Mouse (Mus musculus) gastrocnemius, postnatal 25 days (tissue): ENCODE results near the gene Csf2. TPM values are rescaled to one million over a fixed set of nuclear protein-coding genes. Genes with fewer than 3 reads are reported as not detected.
"Not testable (repeated sequence)": the region's sequence is repeated elsewhere in the genome, so short reads cannot be mapped to it uniquely, and the experiment has no call there.

Experiments
- DNase-seq: peaks from one replicate; pipeline ENCODE4 v3.0.0; 2022
- long read RNA-seq, 2 experiments: library from polyadenylated mRNA; stranded (forward); transcript quantifications; one replicate each; pipeline ENCODE4 v2.0.0; 2021
- total RNA-seq, 2 experiments: library from RNA; stranded (reverse); gene quantifications; 1 replicate in 1 of 2; 2 replicates in 1 of 2; pipeline ENCODE4 v1.2.3; 2021

Csf2 gene
- not detected for total RNA-seq
- long read RNA-seq, experiment 1: 0 reads
- long read RNA-seq, experiment 2: 0 reads

DNA sequence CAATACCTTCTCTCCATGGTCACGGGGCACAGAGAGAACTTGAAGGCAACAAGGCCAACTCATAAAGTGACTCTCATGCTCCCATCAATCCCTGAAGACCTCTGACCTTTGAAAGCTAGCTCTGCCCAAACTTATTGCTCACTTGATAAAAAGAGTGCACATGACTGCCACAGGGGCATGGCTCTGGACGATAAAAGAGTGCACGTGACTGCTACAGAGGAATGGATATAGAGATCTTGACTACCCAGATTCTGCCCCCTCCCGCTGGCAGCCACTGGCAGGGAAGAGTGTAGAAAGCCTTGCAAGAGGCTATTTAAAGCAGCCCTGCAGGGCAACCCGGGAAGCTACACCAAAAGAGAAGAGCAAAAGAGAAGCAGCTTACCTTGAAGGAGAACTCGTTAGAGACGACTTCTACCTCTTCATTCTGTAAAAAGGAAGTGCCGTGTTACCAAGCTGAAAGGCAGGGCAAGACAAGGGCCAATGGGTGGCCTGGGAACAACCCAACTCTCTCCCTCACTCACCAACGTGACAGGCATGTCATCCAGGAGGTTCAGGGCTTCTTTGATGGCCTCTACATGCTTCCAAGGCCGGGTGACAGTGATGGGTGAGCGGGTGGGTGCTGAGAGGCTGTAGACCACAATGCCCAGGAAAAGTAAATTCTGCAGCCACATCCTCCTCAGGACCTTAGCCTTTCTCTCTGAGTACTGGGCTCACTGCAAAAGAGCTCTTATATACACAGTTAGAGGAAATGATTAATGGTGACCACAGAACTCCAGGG lies at the start of gene Csf2:
Gene Csf2, minus strand, starts transcription at position 728 of the 778 bp plus-strand sequence.
- DNase-seq: no peak

DNA sequence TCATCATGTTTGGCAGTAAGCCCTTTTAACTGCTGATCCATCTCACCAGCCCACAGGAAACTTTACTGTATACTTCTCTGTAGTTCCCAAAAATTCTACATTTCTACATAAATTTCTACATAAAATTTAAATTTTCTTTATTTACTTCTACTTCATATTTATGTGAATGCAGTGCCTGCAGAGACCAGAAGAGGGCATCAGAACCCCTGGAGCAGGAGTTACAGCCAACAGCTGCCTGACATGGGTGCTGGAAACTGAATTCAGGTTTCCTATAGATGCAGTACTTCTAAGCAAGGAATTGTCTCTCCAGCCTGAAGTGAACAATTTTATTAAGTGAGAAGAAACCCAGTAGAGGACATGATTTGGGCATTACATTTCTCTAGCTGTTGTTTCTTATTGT lies 49.3 kb upstream of the Csf2 start:
- no peak for DNase-seq

GRCm38 (mm10) chr11:54297471-54297870 lies 48.0 kb upstream of the Csf2 start:
- DNase-seq: not testable (repeated sequence)

GRCm38 (mm10) chr11:54296734-54297133 lies 47.3 kb upstream of the Csf2 start:
- no peak for DNase-seq

DNA sequence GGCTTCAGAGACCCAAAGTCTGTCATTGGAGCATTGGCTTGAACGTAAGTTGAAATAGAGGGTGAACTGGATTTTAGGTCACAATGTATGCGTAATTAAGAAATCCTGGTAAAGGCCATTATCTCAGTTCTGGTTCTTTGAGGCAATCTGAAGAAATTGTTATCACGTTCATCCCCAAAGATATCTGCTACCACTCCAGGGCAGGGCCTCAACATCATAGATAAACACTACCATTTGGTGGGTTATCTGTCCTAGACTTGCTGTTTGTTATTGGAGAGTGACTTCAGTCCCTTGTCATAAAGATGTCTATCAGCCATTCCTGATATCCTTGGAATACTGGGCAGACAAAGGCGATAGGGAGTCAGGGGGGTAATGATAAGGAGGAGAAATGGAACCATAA lies 46.5 kb upstream of the Csf2 start:
- DNase-seq: no peak

DNA sequence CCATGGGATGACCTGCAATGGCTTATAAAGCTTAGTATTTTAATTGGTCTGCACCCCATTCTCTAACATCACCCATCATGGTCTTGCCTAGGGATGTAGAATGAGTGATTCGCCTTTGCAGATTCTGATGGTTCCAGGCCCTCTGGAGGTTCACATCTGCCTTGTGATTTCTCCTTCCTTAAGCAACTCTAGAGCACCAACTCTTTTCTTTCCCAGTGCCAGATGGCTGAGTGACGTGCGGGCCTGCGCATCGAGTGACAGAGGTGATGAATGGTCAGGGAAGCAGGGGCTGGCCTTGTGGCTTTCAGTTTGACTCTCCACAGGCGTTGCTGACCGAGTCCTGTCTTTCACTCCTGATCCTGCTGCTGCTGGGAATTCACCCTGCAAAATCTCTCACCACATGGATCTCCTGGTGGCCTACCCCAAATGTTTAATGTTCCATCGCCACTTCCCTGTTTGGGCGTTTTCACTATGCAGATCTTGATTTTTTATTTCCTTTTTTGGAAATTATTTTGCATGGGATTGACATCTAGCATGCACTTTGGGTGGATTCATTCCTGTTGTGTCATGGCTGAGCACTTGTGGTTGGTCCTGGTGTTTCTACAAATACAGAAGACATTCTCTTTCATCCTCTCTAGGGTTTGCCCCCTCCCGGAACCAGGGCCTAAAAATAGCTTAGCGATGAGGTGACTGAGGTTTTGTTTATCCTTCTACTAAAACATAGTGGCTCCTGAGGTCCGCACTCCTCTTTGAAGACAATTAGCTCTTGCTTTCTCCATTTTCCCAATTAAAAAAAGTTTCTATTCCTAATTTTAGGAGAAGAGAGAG lies 44.7 kb upstream of the Csf2 start:
- no peak for DNase-seq

DNA sequence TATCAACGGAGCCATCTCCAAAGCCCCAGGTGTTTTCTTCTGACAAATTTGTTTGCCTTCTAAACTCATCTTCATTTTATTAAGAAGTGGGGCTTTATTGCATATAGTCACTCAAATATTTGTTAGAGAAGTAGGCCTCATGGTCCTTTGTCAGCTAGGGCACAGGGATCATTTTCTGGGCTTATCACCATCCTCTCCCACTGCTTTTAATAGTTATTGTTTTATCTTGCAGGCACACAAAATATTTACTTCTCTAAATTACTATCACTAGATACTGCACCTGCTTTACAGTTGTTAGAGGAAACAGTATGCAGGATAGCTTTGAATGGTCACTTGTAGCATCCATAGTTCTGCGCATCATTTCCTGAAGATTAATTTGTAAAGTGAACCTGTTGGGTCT lies 42.7 kb upstream of the Csf2 start:
- no peak for DNase-seq

DNA sequence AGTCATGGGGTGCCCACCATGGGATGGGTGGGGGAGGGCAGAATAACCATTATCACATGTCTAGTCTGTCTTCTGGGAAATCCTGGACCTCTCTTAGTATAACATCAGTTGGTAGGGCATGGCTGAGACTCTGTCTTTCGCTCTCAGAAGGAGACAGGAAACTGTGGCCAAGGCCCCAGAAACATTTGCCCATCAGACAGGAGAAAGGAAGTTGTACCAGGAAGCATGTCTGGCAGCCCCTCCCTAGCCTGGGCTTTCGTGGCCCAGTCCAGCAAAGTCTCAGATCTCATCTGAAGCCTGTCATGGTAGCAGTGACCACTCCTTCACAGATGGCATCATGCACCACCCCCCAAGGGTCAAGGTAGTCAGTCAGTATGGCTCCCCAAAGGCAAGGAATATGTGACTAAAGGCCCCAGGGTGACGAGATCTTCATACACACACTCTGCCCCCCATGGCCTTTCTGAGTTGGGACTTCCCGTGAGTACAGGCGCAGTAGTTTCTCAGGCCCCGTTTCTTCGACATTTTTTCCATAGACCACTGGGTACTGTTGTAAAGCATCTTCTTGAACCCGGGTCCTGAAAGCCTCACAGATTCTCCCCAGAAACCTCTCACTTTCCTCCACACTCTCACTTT lies 38.5 kb upstream of the Csf2 start:
- DNase-seq: no peak

- DNase-seq: no peak
Measured at GRCm38 (mm10) chr11:54271437-54271949, 22.0 kb upstream of the Csf2 start.

- no peak for DNase-seq
Measured at GRCm38 (mm10) chr11:54269191-54269896, 19.9 kb upstream of the Csf2 start.

- no peak for DNase-seq
Measured at GRCm38 (mm10) chr11:54267177-54267576, 17.7 kb upstream of the Csf2 start, which contains the start of gene Il3. Il3 (minus strand) TSS chr11:54267277.

DNA sequence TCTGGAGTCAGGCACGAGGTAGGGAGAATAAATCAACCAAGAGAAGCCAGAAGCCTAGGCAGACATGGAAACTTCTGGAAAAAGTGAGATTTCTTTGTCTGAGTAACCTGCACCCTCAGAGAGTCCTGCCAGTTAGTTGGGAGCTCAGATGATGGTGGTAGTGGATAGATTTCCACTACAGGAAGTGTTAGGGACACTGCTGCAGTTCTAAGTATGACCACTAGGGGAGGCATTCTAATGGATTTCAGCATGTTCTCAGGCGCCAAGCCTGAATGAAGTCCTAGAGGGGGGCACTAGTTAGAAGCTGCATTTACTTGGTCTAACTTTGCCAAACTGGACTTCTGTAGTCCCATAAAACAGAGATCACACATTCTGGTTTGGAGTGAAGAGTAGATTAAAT lies 15.1 kb upstream of the Csf2 start:
- DNase-seq: no peak

- DNase-seq: no peak
Measured at GRCm38 (mm10) chr11:54263405-54264031, 14.1 kb upstream of the Csf2 start.

GRCm38 (mm10) chr11:54256624-54257376 lies 7.3 kb upstream of the Csf2 start:
- peak; percentile 56 for DNase-seq

GRCm38 (mm10) chr11:54254114-54254513 lies 4.6 kb upstream of the Csf2 start:
- DNase-seq: no peak

DNA sequence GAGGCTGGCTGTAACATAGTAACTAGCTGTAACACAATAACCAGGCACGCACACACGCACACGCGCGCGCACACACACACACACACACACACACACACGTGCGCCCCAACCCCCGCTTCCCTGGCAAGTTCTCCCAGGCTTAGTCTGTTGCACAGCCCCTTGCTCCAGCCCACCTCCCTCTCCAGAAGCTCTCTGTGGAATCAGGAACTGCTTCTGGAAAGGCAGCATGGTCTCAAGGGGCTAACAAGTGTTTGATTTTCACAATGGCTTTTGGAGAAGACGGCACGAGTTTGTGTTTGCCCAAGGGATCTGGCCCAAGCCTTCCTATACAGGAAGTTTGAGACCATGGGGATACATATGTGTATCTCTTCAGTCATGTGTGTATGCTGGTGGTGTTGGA lies 1.1 kb upstream of the Csf2 start:
- no peak for DNase-seq

DNA sequence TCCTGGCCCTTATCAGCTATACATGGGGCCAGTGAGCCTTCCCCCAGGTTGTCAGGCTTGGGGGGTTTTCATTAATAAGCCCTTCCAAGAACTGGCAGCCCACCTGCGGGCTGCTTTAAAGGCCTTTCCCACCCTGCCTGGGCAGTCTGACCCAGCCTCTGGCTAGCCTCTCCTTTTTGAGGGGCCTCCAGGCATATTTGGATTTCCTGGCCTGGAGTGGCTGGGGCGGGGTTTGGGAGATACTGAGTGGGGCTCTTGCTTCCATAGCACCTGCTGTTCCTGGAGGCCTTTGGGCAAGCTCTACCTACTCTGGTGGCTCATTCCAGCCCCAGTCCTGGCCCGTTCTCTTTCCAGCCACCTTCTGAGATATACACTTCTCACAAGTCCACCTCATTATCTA lies 281 bp upstream of the Csf2 start:
- DNase-seq: no peak

DNA sequence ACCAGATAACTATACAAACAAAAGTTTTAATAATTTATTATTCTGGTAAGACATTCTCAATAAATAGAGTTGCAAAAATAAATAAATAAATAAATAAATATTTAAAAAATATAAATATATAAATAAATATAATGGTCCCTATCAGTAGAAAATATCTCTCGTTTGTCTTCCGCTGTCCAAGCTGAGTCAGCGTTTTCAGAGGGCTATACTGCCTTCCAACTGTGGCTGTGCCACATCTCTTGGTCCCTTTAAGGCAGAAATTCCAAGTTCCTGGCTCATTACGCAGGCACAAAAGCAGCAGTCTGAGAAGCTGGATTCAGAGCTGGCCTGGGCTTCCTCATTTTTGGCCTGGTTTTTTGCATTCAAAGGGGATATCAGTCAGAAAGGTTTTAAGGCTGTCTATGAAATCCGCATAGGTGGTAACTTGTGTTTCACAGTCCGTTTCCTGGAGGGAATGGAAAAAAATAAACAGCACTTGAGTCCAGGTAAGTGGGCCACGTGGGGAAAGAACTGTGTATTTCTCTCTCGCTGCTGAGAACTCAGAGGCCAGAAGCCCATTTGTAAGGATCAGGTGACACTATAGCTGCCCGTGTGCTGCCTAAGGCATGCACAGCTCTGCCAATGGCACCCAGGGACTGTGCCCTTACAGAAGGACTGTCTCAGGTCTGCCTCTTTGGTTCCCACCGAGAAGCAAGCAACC lies 2.1 kb downstream of the Csf2 start:
- no peak for DNase-seq

DNA sequence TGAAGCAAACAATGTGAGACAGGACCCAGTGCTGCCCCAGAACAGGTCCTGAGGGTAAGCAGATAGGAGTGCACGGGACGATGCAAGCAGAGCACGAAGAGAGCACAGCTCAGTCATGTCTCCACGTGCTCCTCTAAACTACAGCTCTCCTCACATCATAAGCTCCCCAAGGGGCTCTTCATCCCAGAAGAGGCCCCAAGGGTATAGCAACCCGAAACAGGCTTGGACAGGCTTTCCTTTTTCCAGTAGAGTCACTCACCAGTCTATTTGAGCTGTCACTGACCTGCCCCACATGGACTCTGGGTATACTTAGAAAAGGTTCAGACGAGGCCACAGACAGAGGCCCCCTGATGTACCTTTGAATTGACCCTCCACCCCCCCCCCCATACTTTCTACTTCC lies 5.0 kb downstream of the Csf2 start:
- DNase-seq: no peak

GRCm38 (mm10) chr11:54242494-54242893 lies 7.0 kb downstream of the Csf2 start:
- DNase-seq: no peak
